Mouse (Mus musculus): ENCODE data around the gene Rnf208. TPM values are rescaled to one million over a fixed set of nuclear protein-coding genes. Genes with fewer than 3 reads are reported as not detected.
"Not testable (repeated sequence)": the region's sequence is repeated elsewhere in the genome, so short reads cannot be mapped to it uniquely, and the experiment has no call there.

Rnf208 gene
- total RNA-seq, 2 experiments from 2014 or later, result 0.27 to 0.44 TPM

GRCm38 (mm10) chr2:25240723-25241437 lies 1.2 kb upstream of the Rnf208 start:
- DNase-seq, result peak in 1 of 2 experiments; percentile 56
- intact Hi-C loops (cut with DNase I), result no loop called here

- DNase-seq, result no peak
- intact Hi-C loops (cut with DNase I), result no loop called here
These were observed 648 bp upstream of the Rnf208 start for GRCm38 (mm10) chr2:25241438-25241775.

GRCm38 (mm10) chr2:25243342-25243741 lies 1.3 kb downstream of the Rnf208 start:
- no peak for DNase-seq
- intact Hi-C loops (cut with DNase I), result no loop called here

- no peak for DNase-seq
- intact Hi-C loops (cut with DNase I), result no loop called here
These were observed 2.1 kb downstream of the Rnf208 start for GRCm38 (mm10) chr2:25244144-25244543.

GRCm38 (mm10) chr2:25246183-25247072 lies 4.4 kb downstream of the Rnf208 start, which contains the start of gene AL732309.1:
AL732309.1 (minus strand) TSS chr2:25246863.
- no peak for DNase-seq
- intact Hi-C loops (cut with DNase I), result no loop called here

- intact Hi-C loops (cut with DNase I), result no loop called here
- DNase-seq, result no peak
These were observed 10.3 kb downstream of the Rnf208 start for GRCm38 (mm10) chr2:25252331-25252730.

- peak; percentile 90 for DNase-seq
- intact Hi-C loops (cut with DNase I), result loop anchor here (1.0 to 2.0 kb wide), 4 partner anchors 17 to 77 kb away; partner anchors contain the start of genes Anapc2, Man1b1 and Ssna1
These were observed 13.3 kb downstream of the Rnf208 start, which contains the start of gene Tmem203 for GRCm38 (mm10) chr2:25255284-25255779. Tmem203 (plus strand) TSS chr2:25255439.

- intact Hi-C loops (cut with DNase I), result not testable (repeated sequence)
- DNase-seq, result peak in 1 of 2 experiments; percentile 39
These were observed 14.5 kb downstream of the Rnf208 start for GRCm38 (mm10) chr2:25256443-25257109.

GRCm38 (mm10) chr2:25257250-25257649 lies 15.2 kb downstream of the Rnf208 start:
- intact Hi-C loops (cut with DNase I); DNase-seq: not testable (repeated sequence)

GRCm38 (mm10) chr2:25258887-25259286 lies 16.8 kb downstream of the Rnf208 start:
- no peak for DNase-seq
- intact Hi-C loops (cut with DNase I), result loop anchor here (2.0 kb wide), 1 partner anchor 34 kb away; no protein-coding TSS in a partner anchor

GRCm38 (mm10) chr2:25261870-25262269 lies 19.8 kb downstream of the Rnf208 start:
- no peak for DNase-seq
- intact Hi-C loops (cut with DNase I), result no loop called here

GRCm38 (mm10) chr2:25262291-25262767 lies 20.3 kb downstream of the Rnf208 start, which contains the start of gene Tprn:
Tprn (plus strand) TSS chr2:25262618.
- DNase-seq, result peak; percentile 88 to 91
- intact Hi-C loops (cut with DNase I), result no loop called here

- DNase-seq, result peak in 1 of 2 experiments; percentile 44
These were observed 21.0 kb downstream of the Rnf208 start for GRCm38 (mm10) chr2:25262795-25263622.

GRCm38 (mm10) chr2:25263623-25264285 lies 21.7 kb downstream of the Rnf208 start:
- DNase-seq, result no peak
- intact Hi-C loops (cut with DNase I), result no loop called here

More at GRCm38 (mm10) chr2:25262795-25263622, 21.0 kb downstream of the Rnf208 start:
- intact Hi-C loops (cut with DNase I), result no loop called here

GRCm38 (mm10) chr2:25264286-25264660 lies 22.2 kb downstream of the Rnf208 start:
- intact Hi-C loops (cut with DNase I), result no loop called here
- DNase-seq, result no peak

- intact Hi-C loops (cut with DNase I), result no loop called here
- no peak for DNase-seq
These were observed 22.8 kb downstream of the Rnf208 start for GRCm38 (mm10) chr2:25264851-25265250.

- intact Hi-C loops (cut with DNase I), result no loop called here
- peak; percentile 22 to 47 for DNase-seq
These were observed 24.0 kb downstream of the Rnf208 start for GRCm38 (mm10) chr2:25265897-25266656.

- peak; percentile 51 to 58 for DNase-seq
- intact Hi-C loops (cut with DNase I), result no loop called here
These were observed 24.7 kb downstream of the Rnf208 start for GRCm38 (mm10) chr2:25266720-25267119.
